Mouse (Mus musculus) erythroblast, embryonic 14.5 days (primary cell): ENCODE measurements around the gene Gm10428.

Source experiments
- GATA1 ChIP-seq: IDR thresholded peaks from 2 replicates; pipeline ENCODE4 v1.6.1; 2012; ENCODE audit warnings: low read length, inconsistent platforms, mixed read lengths
- TAL1 ChIP-seq: IDR thresholded peaks from 3 replicates; pipeline ENCODE4 v1.6.1; 2012; ENCODE audit warnings: low read length, inconsistent platforms, mixed read lengths

- TF ChIP-seq GATA1 (no peak), TAL1 (no peak)
These were observed 6.8 kb upstream of the Gm10428 start for GRCm38 (mm10) chr11:62746001-62746533.
